Mouse (Mus musculus) lung, embryonic 14.5 days (tissue): ENCODE data around the gene Pou6f1. TPM values are rescaled to one million over a fixed set of nuclear protein-coding genes. Genes with fewer than 3 reads are reported as not detected.

Experiments
- ATAC-seq: fragments of 200-750 bp; cut with Nextera tagmentation; 2 replicates; pipeline ENCODE4 v1.8.0; 2017; ENCODE audit warnings: mild to moderate bottlenecking, moderate TSS enrichment, moderate library complexity; ENCODE audit not compliant: insufficient read depth
- DNase-seq: peaks from one replicate; pipeline ENCODE4 v3.0.0-alpha.2; 2015
- H3K27ac ChIP-seq: fragments of 300-500 bp; sonication (generic); 2 replicates; pipeline ENCODE4 v1.5.1; 2014; ENCODE audit warnings: low read depth, mild to moderate bottlenecking, moderate library complexity
- H3K27me3 ChIP-seq: fragments of 300-500 bp; sonication (generic); 2 replicates; pipeline ENCODE4 v1.6.1; 2014; ENCODE audit warnings: low read length, control low read depth; ENCODE audit not compliant: insufficient read depth
- H3K36me3 ChIP-seq: fragments of 300-500 bp; sonication (generic); 2 replicates; pipeline ENCODE4 v1.6.1; 2014; ENCODE audit warnings: control low read depth; ENCODE audit not compliant: insufficient read depth
- H3K4me1 ChIP-seq: fragments of 300-500 bp; sonication (generic); 2 replicates; pipeline ENCODE4 v1.6.1; 2014; ENCODE audit warnings: antibody characterized with exemption, control low read depth; ENCODE audit not compliant: insufficient read depth
- H3K4me2 ChIP-seq: fragments of 300-500 bp; sonication (generic); 2 replicates; pipeline ENCODE4 v1.6.1; 2014; ENCODE audit warnings: mild to moderate bottlenecking
- H3K4me3 ChIP-seq: fragments of 300-500 bp; sonication (generic); 2 replicates; pipeline ENCODE4 v1.5.1; 2014; ENCODE audit warnings: low read depth, low read length
- H3K9ac ChIP-seq: fragments of 300-500 bp; sonication (generic); 2 replicates; pipeline ENCODE4 v1.6.1; 2014
- H3K9me3 ChIP-seq: fragments of 300-500 bp; sonication (generic); 2 replicates; pipeline ENCODE4 v1.6.1; 2016; ENCODE audit warnings: low read depth, low read length, control low read depth
- CTCF ChIP-seq: IDR thresholded peaks from 2 replicates; pipeline ENCODE4 v1.5.1; 2016; ENCODE audit warnings: antibody characterized with exemption, low read depth
- WGBS: fragments of 180-500 bp; shearing (Covaris S2); extraction: QIAGEN DNeasy Blood & Tissue Kit; methylation state at CpG from one replicate; pipeline ENCODE4 v1.1.7; 2014; 5-methylcytosine and 5-hydroxymethylcytosine counted together
- polyA plus RNA-seq: library from polyadenylated mRNA; unstranded; fragments of >200 nt; fragmentation: Nextera tagmentation; extraction: Ambion mirVana; gene quantifications from 2 replicates; pipeline ENCODE4 v1.2.1, GENCODE M21; 2014

The Pou6f1 gene
- polyA plus RNA-seq, 1 experiment from 2014 or later, result 7.6 TPM

- Histone ChIP-seq H3K4me2 (peak within 1 kb of the TSS; percentile 92), H3K9ac (peak within 1 kb of the TSS; percentile 52), H3K9me3 (no peaks in the 10 kb centered on the region), H3K36me3 (no peaks in the 10 kb centered on the region), H3K4me1 (no peaks in the 10 kb centered on the region), H3K27ac (no peak within 1 kb of the TSS), H3K27me3 (peaks cover 45% of the 10 kb centered on the region), H3K4me3 (peak within 1 kb of the TSS; percentile 57)
- peak; percentile 44 for DNase-seq
- under 1% methylated on average over 76 of the region's 77 CpGs for WGBS
- ATAC-seq, result 0 out of 2 replicates have a peak, but pooled peaks have one; percentile 26
- TF ChIP-seq CTCF, result no peak
Observed at GRCm38 (mm10) chr15:100636700-100637501, 37.1 kb upstream of the Pou6f1 start, which contains the start of gene Smagp. Smagp (minus strand) TSS chr15:100636940.

GRCm38 (mm10) chr15:100635851-100636645 lies 36.3 kb upstream of the Pou6f1 start:
- Histone ChIP-seq H3K9me3 (no peaks in the 10 kb centered on the region), H3K36me3 (no peaks in the 10 kb centered on the region), H3K9ac (peak overlapping the region; percentile 52), H3K27me3 (peaks cover 45% of the 10 kb centered on the region), H3K4me3 (peak overlapping the region; percentile 57), H3K27ac (no peak overlapping the region), H3K4me2 (peak overlapping the region; percentile 92), H3K4me1 (no peaks in the 10 kb centered on the region)
- DNase-seq (no peak), ATAC-seq (no peak; the same call in 1 of the 2 replicates)
- WGBS, result 2% methylated on average over 38 of the region's 38 CpGs
- no peak for TF ChIP-seq CTCF

GRCm38 (mm10) chr15:100635239-100635638 lies 35.5 kb upstream of the Pou6f1 start:
- no peak overlapping the region for H3K4me3 ChIP-seq
- no peaks in the 10 kb centered on the region for H3K36me3 ChIP-seq
- DNase-seq (no peak), ATAC-seq (no peak)
- H3K9me3 ChIP-seq, result no peaks in the 10 kb centered on the region
- no peak for TF ChIP-seq CTCF
- peaks cover 45% of the 10 kb centered on the region for H3K27me3 ChIP-seq
- H3K4me2 ChIP-seq, result no peak overlapping the region
- H3K4me1 ChIP-seq, result no peaks in the 10 kb centered on the region
- no peak overlapping the region for H3K9ac ChIP-seq
- 8% methylated on average over 9 of the region's 9 CpGs for WGBS
- H3K27ac ChIP-seq, result no peak overlapping the region

- Histone ChIP-seq H3K36me3 (no peaks in the 10 kb centered on the region), H3K27ac (no peak overlapping the region), H3K4me2 (no peak overlapping the region), H3K4me3 (no peak overlapping the region), H3K9me3 (no peaks in the 10 kb centered on the region), H3K9ac (no peak overlapping the region), H3K27me3 (peaks cover 39% of the 10 kb centered on the region), H3K4me1 (no peaks in the 10 kb centered on the region)
- TF ChIP-seq CTCF, result no peak
- DNase-seq (no peak), ATAC-seq (no peak)
- 70% methylated on average over 10 of the region's 10 CpGs for WGBS
Observed at GRCm38 (mm10) chr15:100633341-100633740, 33.6 kb upstream of the Pou6f1 start.

GRCm38 (mm10) chr15:100632323-100632722 lies 32.5 kb upstream of the Pou6f1 start:
- ATAC-seq (no peak), DNase-seq (no peak)
- Histone ChIP-seq H3K9me3 (no peaks in the 10 kb centered on the region), H3K27ac (no peak overlapping the region), H3K27me3 (peaks cover 32% of the 10 kb centered on the region), H3K36me3 (no peaks in the 10 kb centered on the region), H3K4me3 (no peak overlapping the region), H3K9ac (no peak overlapping the region), H3K4me2 (no peak overlapping the region), H3K4me1 (no peaks in the 10 kb centered on the region)
- TF ChIP-seq CTCF, result no peak
- WGBS, result 67% methylated on average over 5 of the region's 5 CpGs

GRCm38 (mm10) chr15:100631454-100632170 lies 31.8 kb upstream of the Pou6f1 start:
- Histone ChIP-seq H3K4me1 (no peaks in the 10 kb centered on the region), H3K27me3 (peaks cover 25% of the 10 kb centered on the region), H3K36me3 (no peaks in the 10 kb centered on the region), H3K27ac (no peak overlapping the region), H3K9me3 (no peaks in the 10 kb centered on the region), H3K9ac (no peak overlapping the region), H3K4me3 (no peak overlapping the region), H3K4me2 (no peak overlapping the region)
- DNase-seq, result no peak
- TF ChIP-seq CTCF, result no peak
- 75% methylated on average over 12 of the region's 12 CpGs for WGBS
- no peak for ATAC-seq
